Mouse (Mus musculus): ENCODE data around the gene Gls2. TPM values are rescaled to one million over a fixed set of nuclear protein-coding genes. Genes with fewer than 3 reads are reported as not detected.

Gene Gls2
- total RNA-seq, 2 experiments from 2014 or later: 31.3 to 33.2 TPM

DNA sequence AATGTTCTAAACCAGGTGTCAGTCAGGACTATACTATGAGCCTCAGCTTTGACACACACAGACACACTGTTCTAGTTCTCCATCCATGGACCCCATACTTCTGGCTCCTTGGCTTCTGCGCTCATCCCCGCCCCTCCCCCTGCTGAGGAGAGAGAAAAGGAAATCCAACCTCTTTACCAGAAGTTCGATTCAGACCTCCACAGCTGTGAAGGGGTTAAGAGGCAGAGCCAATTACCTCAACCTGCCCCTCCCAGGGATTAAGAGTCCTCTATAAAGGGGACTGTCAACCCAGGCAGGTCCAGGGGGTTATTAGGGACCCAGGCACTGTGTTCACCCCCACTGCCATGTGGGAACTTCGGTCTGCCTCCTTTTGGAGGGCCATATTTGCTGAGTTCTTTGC is 31.3 kb downstream of the Gls2 start, which contains the start of gene Mip:
Gene Mip, plus strand, starts transcription at position 301 of the 400 bp plus-strand sequence.
- intact Hi-C loops (cut with DNase I): no loop called here
- DNase-seq (ENCODE audit: low spot score in 2 of 2): no peak

DNA sequence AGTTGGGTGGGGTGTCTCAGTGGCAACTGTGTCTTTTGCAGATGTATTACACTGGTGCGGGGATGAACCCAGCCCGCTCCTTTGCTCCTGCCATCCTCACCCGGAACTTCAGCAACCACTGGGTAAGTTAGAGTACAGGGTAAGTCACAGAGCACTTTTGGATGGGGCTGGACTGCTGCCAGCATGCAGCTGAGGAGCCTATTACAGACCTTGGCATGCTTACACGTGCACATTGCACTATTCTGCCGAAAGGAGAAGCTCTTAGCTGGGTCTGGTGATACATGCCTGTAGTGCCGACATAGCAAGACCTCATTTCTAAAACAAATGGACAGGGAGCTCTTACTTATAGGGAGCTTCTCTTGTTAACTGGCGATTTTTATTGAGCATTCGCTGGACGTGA is 33.3 kb downstream of the Gls2 start:
- DNase-seq (ENCODE audit: low spot score in 2 of 2): no peak
- intact Hi-C loops (cut with DNase I): no loop called here

DNA sequence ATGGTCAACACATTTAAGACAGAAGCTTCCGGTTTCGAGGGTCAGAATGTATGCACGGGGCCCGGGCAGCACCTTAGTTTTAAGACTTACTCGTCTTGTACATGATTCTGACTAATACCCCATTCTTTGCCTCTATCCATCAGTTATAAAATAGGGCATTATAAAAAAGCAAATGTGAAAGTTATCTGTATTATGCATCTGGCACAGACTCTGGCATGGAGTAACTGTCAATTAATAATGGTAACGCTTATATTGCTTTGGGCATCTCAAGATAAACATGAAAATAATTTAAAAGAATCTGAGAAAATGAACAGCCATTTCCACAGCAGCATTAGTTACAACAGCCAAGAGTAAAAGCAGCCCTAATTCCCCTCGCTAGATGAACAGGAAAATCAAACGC is 33.8 kb downstream of the Gls2 start:
- intact Hi-C loops (cut with DNase I): no loop called here
- DNase-seq (ENCODE audit: low spot score in 2 of 2): no peak

DNA sequence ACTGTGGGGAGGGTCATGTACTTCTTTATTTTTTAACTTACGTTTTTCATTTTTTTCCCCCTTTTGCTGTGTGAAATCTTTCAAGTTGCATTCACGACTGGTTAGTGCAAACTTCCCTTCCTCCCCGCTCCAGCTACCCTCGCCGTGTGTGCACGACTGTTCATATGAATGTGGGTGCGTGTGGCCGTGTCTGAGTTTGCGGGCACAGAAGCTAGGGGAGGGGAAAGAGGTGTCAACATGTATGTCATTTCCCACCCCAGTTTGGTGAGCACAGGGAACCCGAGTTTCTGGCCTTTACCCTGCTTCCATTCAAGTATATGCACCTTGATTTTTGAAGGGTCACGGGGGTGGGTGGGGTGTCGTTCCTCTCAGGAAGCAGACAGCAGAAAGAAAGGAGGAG is 36.3 kb downstream of the Gls2 start:
- intact Hi-C loops (cut with DNase I): no loop called here
- DNase-seq (ENCODE audit: low spot score in 2 of 2): no peak

DNA sequence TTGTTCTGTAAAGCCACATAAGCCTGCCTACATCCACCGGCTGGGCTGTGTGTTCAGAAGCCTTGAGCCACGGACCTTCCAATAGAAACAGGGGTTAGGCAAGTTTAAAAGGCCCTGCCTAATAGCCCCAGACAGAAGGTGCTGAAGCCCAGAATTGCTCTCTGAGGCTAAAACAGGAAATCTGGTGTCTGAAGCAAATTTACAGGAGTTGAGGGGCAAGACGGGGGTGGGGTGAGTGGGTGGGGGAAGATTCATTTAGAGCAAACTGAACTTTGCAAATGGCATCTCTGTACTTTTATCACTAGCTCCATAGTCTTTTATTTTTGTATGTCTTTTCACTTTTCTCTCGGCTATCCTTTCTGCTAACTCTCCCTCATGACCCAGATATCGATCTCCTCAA is 36.9 kb downstream of the Gls2 start:
- intact Hi-C loops (cut with DNase I): no loop called here
- DNase-seq (ENCODE audit: low spot score in 2 of 2): no peak

DNA sequence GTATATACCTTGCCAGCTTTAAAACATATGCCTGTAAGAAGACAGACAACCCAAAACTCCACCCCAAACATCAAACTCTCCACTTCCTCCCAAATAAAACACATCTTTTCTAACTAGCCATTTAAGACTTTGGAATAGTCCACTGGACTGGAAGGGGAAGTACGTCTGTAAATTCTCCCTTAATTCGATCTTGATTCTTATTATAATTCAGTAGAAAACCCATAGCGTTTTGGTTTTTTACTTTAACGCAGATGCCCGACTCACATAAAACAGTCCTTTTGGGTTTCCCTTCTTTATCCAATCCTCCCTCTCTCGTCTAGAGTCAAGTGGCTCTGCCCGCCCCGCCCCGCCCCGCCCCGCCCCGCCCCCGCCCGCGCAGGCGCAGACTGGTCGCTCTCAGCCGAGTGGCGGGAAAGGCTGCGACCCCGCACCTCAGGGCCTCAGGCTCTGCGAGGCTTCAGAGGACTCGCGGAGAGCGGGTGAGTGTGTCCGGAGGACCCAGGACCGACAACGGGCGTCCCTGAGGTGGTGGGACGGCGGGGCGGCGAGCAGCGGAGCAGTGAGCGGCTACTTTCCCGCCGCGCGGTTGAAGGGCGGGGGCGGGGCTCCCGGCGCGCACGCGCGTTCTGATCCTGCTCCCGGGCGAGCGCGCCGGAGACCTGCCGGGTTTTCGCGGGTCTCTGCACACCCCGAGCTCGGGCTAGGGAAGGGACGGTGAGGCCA is 37.6 kb downstream of the Gls2 start, which contains the start of gene Timeless:
Gene Timeless, plus strand, starts transcription at position 369 of the 723 bp plus-strand sequence.
- DNase-seq (ENCODE audit: low spot score in 2 of 2): peak; percentile 84 to 90
- intact Hi-C loops (cut with DNase I): loop anchor here (1.0 kb wide), 1 partner anchor 19 kb away; no protein-coding TSS in a partner anchor

DNA sequence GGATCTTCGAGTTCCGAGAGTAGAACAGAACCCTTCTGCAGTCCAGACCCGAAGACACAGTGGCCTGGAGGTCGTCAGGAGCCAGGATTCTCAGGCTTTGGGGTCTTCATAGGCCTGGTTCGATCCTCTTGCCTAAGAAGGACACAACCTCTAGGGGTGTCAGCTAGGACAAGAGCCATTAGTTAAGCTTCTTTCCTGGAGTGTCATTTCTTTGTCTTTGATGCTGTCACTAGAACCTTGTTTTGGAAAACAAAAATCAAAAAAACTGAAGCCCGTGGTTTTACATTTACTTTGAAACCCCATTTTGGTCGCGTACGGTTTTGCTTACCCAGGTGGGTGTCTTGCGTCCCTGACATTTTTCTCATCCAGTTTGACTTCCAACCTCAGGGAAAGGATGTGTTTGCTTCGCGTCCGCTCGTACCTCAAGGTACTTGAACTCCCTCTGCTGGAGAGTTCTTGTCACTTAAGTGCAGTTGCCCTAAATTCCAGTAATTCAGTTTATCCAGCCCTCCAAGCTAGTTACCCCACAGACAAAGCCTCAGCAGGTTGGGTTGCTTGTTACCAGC is 38.2 kb downstream of the Gls2 start:
- intact Hi-C loops (cut with DNase I): loop anchor here (1.0 kb wide), 1 partner anchor 19 kb away; no protein-coding TSS in a partner anchor

DNA sequence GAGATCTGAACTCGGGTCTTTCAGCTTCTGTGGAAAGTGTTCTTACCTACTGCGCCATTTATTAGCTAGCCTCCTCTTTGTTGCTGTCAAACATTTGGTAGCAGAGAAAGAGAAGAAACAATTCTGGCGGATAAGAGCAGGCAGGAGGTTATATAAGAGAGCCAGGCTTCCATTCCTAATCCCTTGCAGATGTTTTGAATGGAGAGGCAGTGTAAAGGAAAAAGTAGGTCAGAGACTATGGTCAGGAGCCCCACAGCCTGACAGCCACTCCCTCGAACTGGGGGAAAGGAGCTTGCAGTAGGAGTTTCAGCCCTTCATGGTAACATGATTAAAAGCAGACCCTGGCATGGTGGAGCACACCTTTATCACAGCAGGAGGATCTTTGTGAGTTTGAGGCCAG is 42.1 kb downstream of the Gls2 start:
- DNase-seq (ENCODE audit: low spot score in 2 of 2): no peak
- intact Hi-C loops (cut with DNase I): no loop called here

More for the DNA sequence above, 38.2 kb downstream of the Gls2 start:
- peak; percentile 35 to 44 for DNase-seq (ENCODE audit: low spot score in 2 of 2)

DNA sequence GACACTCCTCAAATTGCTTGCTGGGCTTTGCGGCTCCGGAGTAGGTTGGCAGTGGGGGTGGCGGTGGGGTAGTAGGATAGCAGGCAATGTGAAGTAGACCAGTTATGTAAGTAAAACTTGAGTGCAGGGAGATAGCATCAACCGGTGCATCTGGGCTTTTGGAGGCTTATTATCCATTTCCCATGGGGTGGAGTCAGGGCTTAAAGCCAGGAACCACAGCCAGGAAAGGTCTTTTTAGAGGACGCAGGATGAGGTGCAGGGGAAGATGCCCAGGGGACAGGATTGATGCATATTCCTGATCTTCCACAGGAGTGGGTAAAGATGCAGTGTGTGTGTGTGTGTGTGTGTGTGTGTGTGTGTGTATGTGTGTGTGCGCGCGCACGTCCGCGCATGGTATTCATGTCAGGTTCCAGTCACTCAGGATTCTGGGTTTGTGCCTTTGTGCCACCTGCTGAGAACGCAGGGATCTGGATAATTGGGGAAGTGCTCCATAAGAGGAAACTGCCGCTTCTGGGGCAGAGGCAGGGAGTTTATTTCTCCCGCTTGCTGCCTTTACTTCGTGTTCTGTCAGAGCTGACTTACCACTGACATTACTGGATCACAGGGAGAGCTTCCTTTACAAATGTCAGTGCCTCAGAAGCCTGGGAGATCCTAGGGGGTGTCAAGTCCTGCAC is 43.7 kb downstream of the Gls2 start:
- intact Hi-C loops (cut with DNase I): no loop called here
- DNase-seq (ENCODE audit: low spot score in 2 of 2): peak; percentile 27 to 30

DNA sequence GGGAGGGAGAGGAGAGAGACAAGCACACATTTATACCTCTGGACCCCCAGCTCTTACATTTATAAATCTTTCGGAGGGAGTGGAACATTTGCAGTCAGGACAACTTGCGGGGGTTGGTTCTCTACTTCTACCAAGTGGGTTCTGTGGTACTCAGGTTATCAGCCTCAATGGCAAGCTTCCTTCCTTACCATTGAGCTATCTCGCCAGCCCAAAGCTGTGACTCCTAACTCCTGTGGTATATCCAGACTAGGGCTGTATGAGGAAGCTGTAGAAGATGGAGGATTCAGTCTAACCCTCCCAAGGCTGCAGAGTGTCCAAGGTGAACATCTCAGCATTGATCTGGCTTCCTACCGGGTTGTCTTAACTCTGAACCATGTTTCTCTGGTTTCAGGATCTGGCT is 44.9 kb downstream of the Gls2 start:
- intact Hi-C loops (cut with DNase I): no loop called here

DNA sequence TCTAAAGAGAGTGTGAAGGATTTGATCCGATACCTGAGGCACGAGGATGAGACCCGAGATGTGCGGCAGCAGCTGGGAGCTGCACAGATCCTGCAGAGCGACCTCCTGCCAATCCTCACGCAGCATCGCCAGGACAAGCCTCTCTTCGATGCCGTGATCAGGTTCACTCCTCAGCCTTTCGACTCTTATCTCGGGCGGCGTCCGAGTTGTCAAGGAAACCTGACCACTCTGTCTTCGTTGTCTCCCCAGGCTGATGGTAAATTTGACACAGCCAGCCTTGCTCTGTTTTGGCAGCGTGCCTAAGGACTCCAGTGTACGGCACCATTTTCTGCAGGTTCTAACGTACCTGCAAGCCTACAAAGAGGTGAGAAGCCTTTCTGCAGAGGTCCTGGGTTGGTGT is 45.9 kb downstream of the Gls2 start:
- no peak for DNase-seq (ENCODE audit: low spot score in 2 of 2)
- intact Hi-C loops (cut with DNase I): no loop called here

More for the DNA sequence above, 44.9 kb downstream of the Gls2 start:
- DNase-seq (ENCODE audit: low spot score in 2 of 2): no peak

DNA sequence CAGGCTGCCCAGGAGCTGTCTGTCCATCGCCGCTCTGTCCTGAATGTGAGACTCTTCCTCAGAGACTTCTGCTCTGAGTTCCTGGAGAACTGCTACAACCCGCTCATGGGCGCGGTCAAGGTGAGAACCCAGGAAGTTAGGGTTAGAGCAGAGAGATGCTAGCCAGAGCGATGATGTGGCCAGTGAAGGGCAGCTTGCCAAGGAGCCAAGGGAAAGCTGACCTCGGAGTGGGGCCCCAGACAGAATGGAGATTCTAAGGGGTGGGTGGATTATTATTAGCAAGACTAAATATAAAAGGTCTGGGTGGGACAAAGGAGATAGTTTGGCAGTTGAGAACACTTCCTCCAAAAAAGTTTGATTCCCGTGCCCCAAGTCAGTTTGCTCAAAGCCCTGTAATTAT is 49.0 kb downstream of the Gls2 start:
- intact Hi-C loops (cut with DNase I): no loop called here
- no peak for DNase-seq (ENCODE audit: low spot score in 2 of 2)

DNA sequence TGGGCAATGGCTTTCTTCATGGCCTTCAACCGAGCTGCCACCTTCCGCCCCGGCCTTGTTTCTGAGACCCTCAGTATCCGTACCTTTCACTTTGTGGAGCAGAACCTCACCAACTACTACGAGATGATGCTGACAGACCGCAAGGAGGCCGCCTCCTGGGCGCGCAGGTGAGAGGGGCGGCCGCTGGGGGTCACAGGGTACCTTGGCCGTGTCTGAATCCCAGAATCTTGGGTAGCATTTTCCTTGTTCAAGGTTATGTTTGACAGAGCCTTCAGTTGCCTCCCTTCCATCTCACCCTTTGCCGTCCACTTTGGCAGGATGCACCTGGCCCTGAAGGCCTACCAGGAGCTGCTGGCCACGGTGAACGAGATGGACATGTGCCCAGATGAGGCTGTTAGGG is 49.9 kb downstream of the Gls2 start:
- intact Hi-C loops (cut with DNase I): no loop called here
- DNase-seq (ENCODE audit: low spot score in 2 of 2): no peak

DNA sequence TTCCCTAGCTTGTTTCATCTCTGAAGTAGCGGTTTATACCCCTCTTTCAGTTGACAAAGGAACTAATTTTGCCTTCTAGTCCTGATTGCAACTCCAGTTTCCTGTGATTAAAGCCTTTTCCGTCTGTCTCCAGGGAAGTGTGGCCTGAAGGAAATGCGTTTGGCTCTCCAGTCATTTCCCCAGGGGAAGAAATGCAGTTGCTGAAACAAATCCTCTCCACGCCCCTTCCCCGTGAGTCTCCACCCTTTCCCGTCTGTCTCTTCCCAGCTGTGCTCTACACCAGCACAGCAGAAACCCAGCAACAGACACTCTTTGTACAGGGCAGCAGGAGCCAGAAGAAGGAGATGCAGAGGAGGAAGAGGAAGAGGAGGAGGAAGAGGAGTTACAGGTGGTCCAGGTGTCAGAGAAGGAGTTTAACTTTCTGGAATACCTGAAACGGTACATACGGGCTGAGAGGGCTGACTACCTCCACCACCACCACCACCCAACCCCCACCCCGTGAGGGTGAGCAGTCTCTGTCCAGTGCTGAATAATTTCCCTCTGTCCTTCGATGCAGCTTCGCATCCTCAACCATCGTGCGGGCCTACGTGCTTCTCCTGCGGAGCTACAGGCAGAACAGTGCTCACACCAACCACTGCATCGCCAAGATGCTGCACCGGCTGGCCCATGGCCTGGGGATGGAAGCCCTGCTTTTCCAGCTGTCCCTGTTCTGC is 52.9 kb downstream of the Gls2 start:
- no peak for DNase-seq (ENCODE audit: low spot score in 2 of 2)
- intact Hi-C loops (cut with DNase I): no loop called here

DNA sequence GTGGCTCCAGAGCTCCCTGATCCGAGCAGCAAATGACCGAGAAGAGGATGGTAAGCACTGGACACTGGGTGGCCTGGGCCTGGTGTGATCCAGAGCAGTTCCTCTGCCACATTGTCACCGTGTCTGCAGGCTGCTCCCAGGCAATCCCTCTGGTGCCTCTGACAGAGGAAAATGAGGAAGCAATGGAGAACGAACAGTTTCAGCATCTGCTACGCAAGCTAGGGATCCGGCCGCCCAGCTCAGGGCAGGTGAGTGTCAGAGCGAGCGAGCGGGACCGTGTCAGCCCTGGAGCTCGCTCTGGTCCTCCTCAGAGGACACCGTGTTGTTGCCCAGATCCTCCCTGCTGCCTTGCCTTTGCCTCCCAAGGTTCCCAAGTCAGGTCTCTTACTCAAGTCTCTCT is 56.3 kb downstream of the Gls2 start:
- intact Hi-C loops (cut with DNase I): no loop called here
- no peak for DNase-seq (ENCODE audit: low spot score in 2 of 2)

DNA sequence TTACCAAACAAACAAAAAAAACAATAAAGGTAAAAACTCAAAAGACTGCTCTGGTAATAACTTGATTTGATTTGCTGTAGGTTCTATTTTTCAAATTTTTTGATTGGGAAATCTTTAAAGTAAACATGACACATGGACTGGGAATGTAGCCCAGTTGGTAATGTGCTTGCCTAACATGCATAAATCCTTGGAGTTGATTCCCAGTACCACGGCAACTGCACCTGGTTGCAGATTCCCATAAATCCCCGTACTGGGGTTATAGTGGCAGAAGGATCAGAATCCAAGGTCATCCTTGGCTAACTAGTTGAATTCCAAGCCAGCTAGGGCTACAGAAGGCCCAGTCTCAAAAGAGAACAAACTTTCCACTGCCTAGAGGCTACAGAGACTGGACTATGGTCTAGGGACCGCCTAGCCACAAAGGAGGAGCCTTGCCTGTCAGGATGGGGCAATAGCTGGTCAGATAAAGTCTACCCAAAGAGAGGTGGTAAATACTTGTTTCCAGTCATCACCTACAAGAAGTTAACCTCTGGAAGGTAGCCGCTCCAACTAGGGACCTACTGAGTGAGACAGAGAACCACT is 59.5 kb downstream of the Gls2 start, which contains the start of gene Apon:
Gene Apon, plus strand, starts transcription at position 420 of the 579 bp plus-strand sequence.
- no peak for DNase-seq (ENCODE audit: low spot score in 2 of 2)
- intact Hi-C loops (cut with DNase I): no loop called here

DNA sequence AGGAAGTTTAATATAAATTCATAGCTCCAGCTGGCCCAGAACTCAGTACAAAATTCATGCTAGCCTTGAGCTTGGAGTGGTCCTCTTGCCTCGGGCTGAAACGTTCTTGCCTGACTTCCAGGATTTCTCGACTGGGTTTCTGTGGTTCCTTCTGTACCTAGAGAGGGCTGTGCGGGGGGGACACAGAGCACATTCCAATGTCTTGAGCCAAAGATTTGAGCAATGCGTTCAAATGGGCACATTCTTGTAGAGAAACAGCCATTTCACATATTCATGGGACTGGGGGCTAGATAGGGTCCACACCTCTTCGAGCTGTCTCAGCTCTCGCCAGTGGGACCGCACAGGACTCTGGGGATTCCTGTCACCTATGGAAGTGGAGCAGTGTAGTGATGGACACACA is 61.7 kb downstream of the Gls2 start:
- intact Hi-C loops (cut with DNase I): no loop called here
- no peak for DNase-seq (ENCODE audit: low spot score in 2 of 2)

DNA sequence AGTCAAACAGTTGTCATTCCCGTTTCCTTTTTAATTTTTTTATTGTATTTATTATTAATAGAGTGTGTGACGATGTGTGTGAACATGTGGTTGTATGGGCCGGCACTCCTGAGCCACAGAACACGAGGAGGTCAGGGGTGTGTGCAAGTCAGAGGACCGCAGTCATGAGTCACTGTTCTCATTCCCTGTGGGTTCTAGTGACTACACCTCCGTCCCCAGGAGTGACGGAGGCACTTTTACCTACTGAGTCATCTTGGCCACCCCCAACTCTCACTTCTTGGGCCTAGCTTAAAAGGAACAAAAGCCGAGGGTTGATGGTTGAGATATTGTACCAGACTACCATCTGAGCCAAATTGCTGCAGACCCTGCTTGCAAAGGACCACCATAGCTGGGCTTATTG is 62.1 kb downstream of the Gls2 start:
- intact Hi-C loops (cut with DNase I): no loop called here
- DNase-seq (ENCODE audit: low spot score in 2 of 2): no peak

DNA sequence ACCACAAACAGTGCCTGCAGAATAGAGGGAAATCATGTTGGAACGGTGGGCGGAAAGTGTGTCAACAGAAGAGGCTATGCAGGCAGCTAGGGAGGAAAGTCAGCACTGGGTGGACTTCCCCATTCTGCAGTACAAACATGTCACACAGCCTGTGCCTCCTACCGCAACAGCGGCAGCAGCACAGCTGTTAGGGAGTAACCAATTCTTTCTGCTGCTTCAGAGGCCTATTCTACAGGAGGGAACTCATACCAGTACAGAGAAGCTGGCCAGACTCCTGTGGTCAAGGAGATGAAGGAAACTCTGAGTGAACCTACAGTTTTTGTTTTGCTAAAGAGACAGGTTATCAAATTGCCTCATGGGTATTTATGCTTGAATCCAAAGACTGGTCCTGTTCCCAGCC is 64.7 kb downstream of the Gls2 start:
- intact Hi-C loops (cut with DNase I): no loop called here

More for the DNA sequence above, 64.7 kb downstream of the Gls2 start:
- no peak for DNase-seq (ENCODE audit: low spot score in 2 of 2)
